Mouse (Mus musculus): ENCODE data around the gene Traip. TPM values are rescaled to one million over a fixed set of nuclear protein-coding genes. Genes with fewer than 3 reads are reported as not detected.

Gene Traip
- polyA plus RNA-seq, 1 experiment from 2014 or later, result 10.4 TPM

- Histone ChIP-seq H3K4me1 (ENCODE audit: control insufficient read depth, insufficient read depth, low read length) (peaks cover 15% of the 10 kb centered on the region), H3K9ac (replicated peaks; ENCODE audit: low read length) (no peak overlapping the region), H3K27ac (replicated peaks; ENCODE audit: low read depth, low read length) (no peak overlapping the region), H3K9me3 (ENCODE audit: control insufficient read depth, low read length) (no peaks in the 10 kb centered on the region), H3K27me3 (ENCODE audit: control insufficient read depth, insufficient read depth, low read length) (no peaks in the 10 kb centered on the region), H3K4me3 (replicated peaks; ENCODE audit: low read depth, low read length) (no peak overlapping the region), H3K36me3 (ENCODE audit: control insufficient read depth, insufficient read depth, low read length) (no peaks in the 10 kb centered on the region), H3K4me2 (ENCODE audit: low read length) (no peak overlapping the region)
- no peak for DNase-seq
- WGBS, result 90% methylated on average over 15 of the region's 15 CpGs
- no peak for ATAC-seq (ENCODE audit: low FRiP score, low TSS enrichment)
Observed at GRCm38 (mm10) chr9:107910025-107910769, 39.7 kb upstream of the Traip start.

- Histone ChIP-seq H3K27me3 (ENCODE audit: control insufficient read depth, insufficient read depth, low read length) (no peaks in the 10 kb centered on the region), H3K9ac (replicated peaks; ENCODE audit: low read length) (no peak overlapping the region), H3K27ac (replicated peaks; ENCODE audit: low read depth, low read length) (no peak overlapping the region), H3K4me1 (ENCODE audit: control insufficient read depth, insufficient read depth, low read length) (peaks cover 9% of the 10 kb centered on the region; the same call in 1 of the 2 replicates), H3K4me2 (ENCODE audit: low read length) (no peak overlapping the region), H3K4me3 (replicated peaks; ENCODE audit: low read depth, low read length) (no peak overlapping the region), H3K9me3 (ENCODE audit: control insufficient read depth, low read length) (no peaks in the 10 kb centered on the region), H3K36me3 (ENCODE audit: control insufficient read depth, insufficient read depth, low read length) (no peaks in the 10 kb centered on the region)
- ATAC-seq (ENCODE audit: low FRiP score, low TSS enrichment) (no peak), DNase-seq (no peak)
- 85% methylated on average over 16 of the region's 16 CpGs for WGBS
Observed at GRCm38 (mm10) chr9:107914764-107915420, 35.0 kb upstream of the Traip start.

- Histone ChIP-seq H3K27me3 (ENCODE audit: control insufficient read depth, insufficient read depth, low read length) (no peaks in the 10 kb centered on the region), H3K9ac (replicated peaks; ENCODE audit: low read length) (no peak overlapping the region), H3K9me3 (ENCODE audit: control insufficient read depth, low read length) (no peaks in the 10 kb centered on the region), H3K4me2 (ENCODE audit: low read length) (no peak overlapping the region), H3K4me3 (replicated peaks; ENCODE audit: low read depth, low read length) (no peak overlapping the region), H3K36me3 (ENCODE audit: control insufficient read depth, insufficient read depth, low read length) (no peaks in the 10 kb centered on the region), H3K27ac (replicated peaks; ENCODE audit: low read depth, low read length) (0 out of 2 replicates have a peak overlapping the region, but pooled peaks have one; percentile 32), H3K4me1 (ENCODE audit: control insufficient read depth, insufficient read depth, low read length) (peaks cover 9% of the 10 kb centered on the region; the same call in 1 of the 2 replicates)
- WGBS, result 26% methylated on average over 13 of the region's 13 CpGs
- DNase-seq, result peak; percentile 79
- no peak for ATAC-seq (ENCODE audit: low FRiP score, low TSS enrichment)
Observed at GRCm38 (mm10) chr9:107917895-107918608, 31.9 kb upstream of the Traip start.

- H3K4me3 ChIP-seq (replicated peaks; ENCODE audit: low read depth, low read length), result no peak overlapping the region
- DNase-seq, result no peak
- no peaks in the 10 kb centered on the region for H3K27me3 ChIP-seq (ENCODE audit: control insufficient read depth, insufficient read depth, low read length)
- WGBS, result 81% methylated on average over 6 of the region's 6 CpGs
- ATAC-seq (ENCODE audit: low FRiP score, low TSS enrichment), result no peak
- no peak overlapping the region for H3K4me2 ChIP-seq (ENCODE audit: low read length)
- no peak overlapping the region for H3K27ac ChIP-seq (replicated peaks; ENCODE audit: low read depth, low read length)
- peaks cover 11% of the 10 kb centered on the region for H3K4me1 ChIP-seq (ENCODE audit: control insufficient read depth, insufficient read depth, low read length)
- no peaks in the 10 kb centered on the region for H3K9me3 ChIP-seq (ENCODE audit: control insufficient read depth, low read length)
- H3K36me3 ChIP-seq (ENCODE audit: control insufficient read depth, insufficient read depth, low read length), result no peaks in the 10 kb centered on the region
- no peak overlapping the region for H3K9ac ChIP-seq (replicated peaks; ENCODE audit: low read length)
Observed at GRCm38 (mm10) chr9:107918884-107919283, 31.1 kb upstream of the Traip start.

GRCm38 (mm10) chr9:107919441-107919840, 30.5 kb upstream of the Traip start:
- H3K4me1 ChIP-seq (ENCODE audit: control insufficient read depth, insufficient read depth, low read length), result peaks cover 16% of the 10 kb centered on the region
- no peaks in the 10 kb centered on the region for H3K9me3 ChIP-seq (ENCODE audit: control insufficient read depth, low read length)
- DNase-seq (no peak), ATAC-seq (ENCODE audit: low FRiP score, low TSS enrichment) (no peak)
- H3K4me3 ChIP-seq (replicated peaks; ENCODE audit: low read depth, low read length), result no peak overlapping the region
- H3K27ac ChIP-seq (replicated peaks; ENCODE audit: low read depth, low read length), result no peak overlapping the region
- WGBS, result 77% methylated on average over 5 of the region's 5 CpGs
- H3K27me3 ChIP-seq (ENCODE audit: control insufficient read depth, insufficient read depth, low read length), result no peaks in the 10 kb centered on the region
- H3K36me3 ChIP-seq (ENCODE audit: control insufficient read depth, insufficient read depth, low read length), result no peaks in the 10 kb centered on the region
- H3K4me2 ChIP-seq (ENCODE audit: low read length), result no peak overlapping the region
- H3K9ac ChIP-seq (replicated peaks; ENCODE audit: low read length), result no peak overlapping the region

- ATAC-seq (ENCODE audit: low FRiP score, low TSS enrichment) (no peak), DNase-seq (no peak)
- Histone ChIP-seq H3K4me3 (replicated peaks; ENCODE audit: low read depth, low read length) (no peak overlapping the region), H3K27me3 (ENCODE audit: control insufficient read depth, insufficient read depth, low read length) (no peaks in the 10 kb centered on the region), H3K9me3 (ENCODE audit: control insufficient read depth, low read length) (no peaks in the 10 kb centered on the region), H3K4me2 (ENCODE audit: low read length) (no peak overlapping the region), H3K36me3 (ENCODE audit: control insufficient read depth, insufficient read depth, low read length) (no peaks in the 10 kb centered on the region), H3K27ac (replicated peaks; ENCODE audit: low read depth, low read length) (no peak overlapping the region), H3K9ac (replicated peaks; ENCODE audit: low read length) (no peak overlapping the region), H3K4me1 (ENCODE audit: control insufficient read depth, insufficient read depth, low read length) (peaks cover 26% of the 10 kb centered on the region)
- 26% methylated on average over 7 of the region's 7 CpGs for WGBS
Observed at GRCm38 (mm10) chr9:107923021-107923420, 26.9 kb upstream of the Traip start.

GRCm38 (mm10) chr9:107923956-107924355, 26.0 kb upstream of the Traip start:
- WGBS, result 39% methylated on average over 6 of the region's 6 CpGs
- H3K4me1 ChIP-seq (ENCODE audit: control insufficient read depth, insufficient read depth, low read length), result peaks cover 18% of the 10 kb centered on the region
- no peak overlapping the region for H3K4me2 ChIP-seq (ENCODE audit: low read length)
- DNase-seq (peak; percentile 20), ATAC-seq (ENCODE audit: low FRiP score, low TSS enrichment) (no peak)
- H3K36me3 ChIP-seq (ENCODE audit: control insufficient read depth, insufficient read depth, low read length), result no peaks in the 10 kb centered on the region
- H3K27ac ChIP-seq (replicated peaks; ENCODE audit: low read depth, low read length), result no peak overlapping the region
- no peak overlapping the region for H3K4me3 ChIP-seq (replicated peaks; ENCODE audit: low read depth, low read length)
- no peaks in the 10 kb centered on the region for H3K9me3 ChIP-seq (ENCODE audit: control insufficient read depth, low read length)
- H3K27me3 ChIP-seq (ENCODE audit: control insufficient read depth, insufficient read depth, low read length), result no peaks in the 10 kb centered on the region
- no peak overlapping the region; the same call in 1 of the 2 replicates for H3K9ac ChIP-seq (replicated peaks; ENCODE audit: low read length)

GRCm38 (mm10) chr9:107925251-107925650, 24.7 kb upstream of the Traip start:
- Histone ChIP-seq H3K4me3 (replicated peaks; ENCODE audit: low read depth, low read length) (no peak overlapping the region), H3K4me2 (ENCODE audit: low read length) (no peak overlapping the region), H3K4me1 (ENCODE audit: control insufficient read depth, insufficient read depth, low read length) (peaks cover 18% of the 10 kb centered on the region), H3K9ac (replicated peaks; ENCODE audit: low read length) (no peak overlapping the region), H3K9me3 (ENCODE audit: control insufficient read depth, low read length) (no peaks in the 10 kb centered on the region), H3K36me3 (ENCODE audit: control insufficient read depth, insufficient read depth, low read length) (no peaks in the 10 kb centered on the region), H3K27me3 (ENCODE audit: control insufficient read depth, insufficient read depth, low read length) (no peaks in the 10 kb centered on the region), H3K27ac (replicated peaks; ENCODE audit: low read depth, low read length) (no peak overlapping the region)
- peak; percentile 47 for DNase-seq
- 7% methylated on average over 3 of the region's 3 CpGs for WGBS
- no peak for ATAC-seq (ENCODE audit: low FRiP score, low TSS enrichment)

Measured in midbrain, embryonic 14.5 days (tissue).